Mouse (Mus musculus): ENCODE data around the gene Hsd17b1. TPM values are rescaled to one million over a fixed set of nuclear protein-coding genes. Genes with fewer than 3 reads are reported as not detected.

The Hsd17b1 gene
- polyA plus RNA-seq, 1 experiment = 0.88 TPM

DNA sequence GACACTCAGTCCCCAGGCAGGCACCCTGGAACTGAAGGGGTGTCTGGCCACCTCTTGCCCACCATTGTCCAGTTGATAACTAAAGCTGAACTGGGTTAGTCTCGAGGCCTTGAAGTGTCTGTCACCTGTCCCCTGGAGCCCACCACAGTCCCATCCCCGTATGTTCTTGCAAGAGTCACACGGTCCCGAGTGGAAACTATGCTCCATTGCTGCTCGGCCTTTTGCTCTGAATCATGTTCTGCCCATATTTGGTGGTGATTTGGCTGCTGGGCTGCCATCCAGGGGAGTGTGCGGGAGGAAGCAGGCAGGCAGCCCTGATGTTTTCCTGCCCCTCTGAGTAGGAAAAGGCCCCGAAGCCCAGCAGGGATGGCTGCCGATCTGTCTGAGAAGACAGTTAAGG is 18.1 kb upstream of the Hsd17b1 start:
- H3K4me1 ChIP-seq (ENCODE audit: control insufficient read depth, insufficient read depth, low read length) = peaks cover 14% of the 10 kb centered on the region
- H3K27me3 ChIP-seq (ENCODE audit: control insufficient read depth, insufficient read depth, low read length) = no peaks in the 10 kb centered on the region
- peak overlapping the region; percentile 85 for H3K27ac ChIP-seq (ENCODE audit: control insufficient read depth, insufficient read depth, low read depth, low read length)
- no peaks in the 10 kb centered on the region for H3K36me3 ChIP-seq (ENCODE audit: control insufficient read depth, insufficient read depth, low read length)
- no peak for TF ChIP-seq CTCF (IDR thresholded peaks at IDR 0.05; ENCODE audit: control insufficient read depth, insufficient read depth, insufficient replicate concordance, low read depth, low read length)
- TF ChIP-seq POLR2A (IDR thresholded peaks at IDR 0.05; ENCODE audit: control insufficient read depth, low read depth, low read length) = no peak; the same call in 1 of the 2 replicates
- no peak overlapping the region for H3K4me3 ChIP-seq (ENCODE audit: control insufficient read depth, low read depth, low read length)

DNA sequence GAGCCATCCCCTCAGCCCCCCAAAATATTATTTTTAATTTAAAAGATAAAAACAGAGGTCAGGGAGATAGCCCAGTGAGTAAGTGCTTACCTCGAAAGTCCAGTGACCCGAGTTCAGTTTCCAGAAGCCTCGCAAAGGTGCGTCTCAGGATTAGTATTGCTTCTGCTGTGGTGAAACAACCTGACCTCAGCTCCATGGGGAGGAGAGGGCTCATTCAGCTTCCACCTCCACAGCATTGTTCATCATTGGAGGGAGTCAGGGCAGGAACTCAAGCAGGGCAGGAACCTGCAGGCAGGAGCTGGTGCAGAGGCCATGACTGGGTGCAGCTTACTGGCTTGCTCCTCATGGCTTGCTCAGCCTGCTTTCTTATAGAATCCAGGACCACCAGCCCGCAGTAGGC is 17.2 kb upstream of the Hsd17b1 start:
- Histone ChIP-seq H3K36me3 (ENCODE audit: control insufficient read depth, insufficient read depth, low read length) (no peaks in the 10 kb centered on the region), H3K4me1 (ENCODE audit: control insufficient read depth, insufficient read depth, low read length) (peaks cover 17% of the 10 kb centered on the region)

DNA sequence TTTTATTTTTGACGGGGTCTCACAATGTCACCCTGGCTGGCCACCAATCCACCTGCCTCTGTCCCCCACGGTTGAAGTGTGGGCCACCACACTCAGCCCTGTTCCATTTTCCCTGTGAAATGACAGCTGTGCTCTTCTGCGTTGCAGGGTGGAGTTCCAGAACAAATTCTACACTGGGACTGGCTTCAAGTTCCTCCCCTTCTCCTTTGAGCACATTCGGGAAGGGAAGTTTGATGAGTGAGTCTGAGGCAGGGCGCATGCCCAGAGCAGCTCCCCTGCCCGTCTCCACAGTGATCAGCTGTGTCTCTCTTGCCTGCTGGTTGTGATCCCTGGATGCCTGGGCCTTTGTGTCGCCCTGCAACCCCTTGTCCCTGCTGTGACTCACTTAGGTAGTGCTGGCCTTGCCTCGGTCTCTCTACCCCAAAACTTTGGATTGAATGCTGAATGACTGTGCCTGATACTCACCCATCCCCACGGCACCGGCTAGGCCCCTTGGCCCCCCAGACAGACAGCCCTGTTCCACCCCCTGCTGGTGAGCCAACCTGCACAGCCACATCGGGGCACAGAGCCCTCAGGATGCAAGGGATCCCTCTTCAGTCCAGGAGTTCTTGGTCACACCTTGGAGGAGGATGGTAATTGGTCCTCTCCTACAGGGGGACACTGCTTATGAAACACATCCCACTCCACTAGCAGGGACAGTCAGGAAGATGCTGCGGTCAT is 15.9 kb upstream of the Hsd17b1 start:
- H3K4me1 ChIP-seq (ENCODE audit: control insufficient read depth, insufficient read depth, low read length) = peaks cover 21% of the 10 kb centered on the region
- no peak overlapping the region for H3K4me3 ChIP-seq (ENCODE audit: control insufficient read depth, low read depth, low read length)
- H3K27me3 ChIP-seq (ENCODE audit: control insufficient read depth, insufficient read depth, low read length) = no peaks in the 10 kb centered on the region
- TF ChIP-seq POLR2A (IDR thresholded peaks at IDR 0.05; ENCODE audit: control insufficient read depth, low read depth, low read length) = no peak
- TF ChIP-seq CTCF (IDR thresholded peaks at IDR 0.05; ENCODE audit: control insufficient read depth, insufficient read depth, insufficient replicate concordance, low read depth, low read length) = no peak
- H3K36me3 ChIP-seq (ENCODE audit: control insufficient read depth, insufficient read depth, low read length) = no peaks in the 10 kb centered on the region
- H3K27ac ChIP-seq (ENCODE audit: control insufficient read depth, insufficient read depth, low read depth, low read length) = peak overlapping the region; percentile 46

More for the DNA sequence above, 17.2 kb upstream of the Hsd17b1 start:
- H3K27ac ChIP-seq (ENCODE audit: control insufficient read depth, insufficient read depth, low read depth, low read length) = peak overlapping the region; percentile 47
- TF ChIP-seq CTCF (IDR thresholded peaks at IDR 0.05; ENCODE audit: control insufficient read depth, insufficient read depth, insufficient replicate concordance, low read depth, low read length) = no peak
- TF ChIP-seq POLR2A (IDR thresholded peaks at IDR 0.05; ENCODE audit: control insufficient read depth, low read depth, low read length) = no peak
- H3K27me3 ChIP-seq (ENCODE audit: control insufficient read depth, insufficient read depth, low read length) = no peaks in the 10 kb centered on the region
- H3K4me3 ChIP-seq (ENCODE audit: control insufficient read depth, low read depth, low read length) = no peak overlapping the region

- peaks cover 21% of the 10 kb centered on the region for H3K4me1 ChIP-seq (ENCODE audit: control insufficient read depth, insufficient read depth, low read length)
- peak overlapping the region; percentile 76 for H3K27ac ChIP-seq (ENCODE audit: control insufficient read depth, insufficient read depth, low read depth, low read length)
- no peaks in the 10 kb centered on the region for H3K36me3 ChIP-seq (ENCODE audit: control insufficient read depth, insufficient read depth, low read length)
- TF ChIP-seq CTCF (IDR thresholded peaks at IDR 0.05; ENCODE audit: control insufficient read depth, insufficient read depth, insufficient replicate concordance, low read depth, low read length) = no peak
- no peak for TF ChIP-seq POLR2A (IDR thresholded peaks at IDR 0.05; ENCODE audit: control insufficient read depth, low read depth, low read length)
- H3K27me3 ChIP-seq (ENCODE audit: control insufficient read depth, insufficient read depth, low read length) = no peaks in the 10 kb centered on the region
- no peak overlapping the region for H3K4me3 ChIP-seq (ENCODE audit: control insufficient read depth, low read depth, low read length)
These were observed 15.1 kb upstream of the Hsd17b1 start for GRCm38 (mm10) chr11:101062971-101063675.

GRCm38 (mm10) chr11:101063676-101064327 is 14.4 kb upstream of the Hsd17b1 start:
- Histone ChIP-seq H3K36me3 (ENCODE audit: control insufficient read depth, insufficient read depth, low read length) (no peaks in the 10 kb centered on the region), H3K27me3 (ENCODE audit: control insufficient read depth, insufficient read depth, low read length) (no peaks in the 10 kb centered on the region), H3K27ac (ENCODE audit: control insufficient read depth, insufficient read depth, low read depth, low read length) (peak overlapping the region; percentile 76), H3K4me1 (ENCODE audit: control insufficient read depth, insufficient read depth, low read length) (peaks cover 17% of the 10 kb centered on the region), H3K4me3 (ENCODE audit: control insufficient read depth, low read depth, low read length) (no peak overlapping the region)
- TF ChIP-seq CTCF (IDR thresholded peaks at IDR 0.05; ENCODE audit: control insufficient read depth, insufficient read depth, insufficient replicate concordance, low read depth, low read length) (no peak), POLR2A (IDR thresholded peaks at IDR 0.05; ENCODE audit: control insufficient read depth, low read depth, low read length) (no peak)

DNA sequence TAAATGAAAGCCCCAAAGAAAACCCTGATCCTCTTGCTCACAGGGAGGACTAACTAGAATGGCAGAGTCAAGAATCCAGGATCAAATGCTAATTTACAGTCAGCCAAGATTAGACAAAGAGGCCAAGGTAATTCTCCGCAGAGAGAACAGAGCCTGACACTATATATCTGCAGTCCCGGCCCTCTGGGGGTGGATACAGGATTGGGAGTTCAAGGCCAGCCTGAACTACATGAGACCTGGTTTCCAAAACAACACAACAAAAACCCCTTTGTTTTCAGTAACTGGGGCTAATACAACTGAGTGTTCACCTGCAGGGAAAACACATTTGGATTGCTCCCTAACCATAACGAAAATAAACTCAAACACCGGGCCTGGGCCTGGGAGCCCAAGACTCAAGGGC is 13.7 kb upstream of the Hsd17b1 start:
- no peak overlapping the region for H3K4me3 ChIP-seq (ENCODE audit: control insufficient read depth, low read depth, low read length)
- peak overlapping the region; percentile 76 for H3K27ac ChIP-seq (ENCODE audit: control insufficient read depth, insufficient read depth, low read depth, low read length)
- H3K27me3 ChIP-seq (ENCODE audit: control insufficient read depth, insufficient read depth, low read length) = no peaks in the 10 kb centered on the region
- no peaks in the 10 kb centered on the region for H3K36me3 ChIP-seq (ENCODE audit: control insufficient read depth, insufficient read depth, low read length)
- H3K4me1 ChIP-seq (ENCODE audit: control insufficient read depth, insufficient read depth, low read length) = peaks cover 16% of the 10 kb centered on the region
- no peak for TF ChIP-seq CTCF (IDR thresholded peaks at IDR 0.05; ENCODE audit: control insufficient read depth, insufficient read depth, insufficient replicate concordance, low read depth, low read length)
- no peak for TF ChIP-seq POLR2A (IDR thresholded peaks at IDR 0.05; ENCODE audit: control insufficient read depth, low read depth, low read length)

DNA sequence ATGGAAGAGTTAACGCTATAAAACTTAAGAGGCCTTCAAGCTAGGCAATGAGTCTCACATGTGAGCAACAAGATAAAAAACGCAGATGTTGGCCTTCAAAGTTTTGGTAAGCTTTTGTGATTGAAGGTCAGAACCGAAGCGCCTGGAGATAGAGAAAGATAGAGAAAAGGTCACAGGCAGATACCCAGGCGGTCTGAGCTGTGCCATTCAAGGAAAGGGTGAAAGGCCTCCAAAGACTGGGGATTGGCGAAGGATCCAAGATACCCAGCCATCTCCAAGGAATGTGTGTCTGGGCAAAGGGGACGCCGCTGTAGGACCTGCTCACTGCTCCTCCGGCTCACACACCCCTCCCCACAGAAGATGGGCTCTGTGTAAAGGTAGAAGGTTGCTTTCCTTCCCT is 13.2 kb upstream of the Hsd17b1 start:
- Histone ChIP-seq H3K36me3 (ENCODE audit: control insufficient read depth, insufficient read depth, low read length) (no peaks in the 10 kb centered on the region), H3K27ac (ENCODE audit: control insufficient read depth, insufficient read depth, low read depth, low read length) (peak overlapping the region; percentile 82), H3K27me3 (ENCODE audit: control insufficient read depth, insufficient read depth, low read length) (no peaks in the 10 kb centered on the region), H3K4me3 (ENCODE audit: control insufficient read depth, low read depth, low read length) (no peak overlapping the region), H3K4me1 (ENCODE audit: control insufficient read depth, insufficient read depth, low read length) (peaks cover 14% of the 10 kb centered on the region)
- no peak for TF ChIP-seq POLR2A (IDR thresholded peaks at IDR 0.05; ENCODE audit: control insufficient read depth, low read depth, low read length)
- TF ChIP-seq CTCF (IDR thresholded peaks at IDR 0.05; ENCODE audit: control insufficient read depth, insufficient read depth, insufficient replicate concordance, low read depth, low read length) = no peak
